Mouse (Mus musculus): ENCODE results near the gene Polr3b. TPM values are rescaled to one million over a fixed set of nuclear protein-coding genes. Genes with fewer than 3 reads are reported as not detected.

Gene Polr3b
- polyA plus RNA-seq, 1 experiment from 2014 or later = 16.9 TPM

DNA sequence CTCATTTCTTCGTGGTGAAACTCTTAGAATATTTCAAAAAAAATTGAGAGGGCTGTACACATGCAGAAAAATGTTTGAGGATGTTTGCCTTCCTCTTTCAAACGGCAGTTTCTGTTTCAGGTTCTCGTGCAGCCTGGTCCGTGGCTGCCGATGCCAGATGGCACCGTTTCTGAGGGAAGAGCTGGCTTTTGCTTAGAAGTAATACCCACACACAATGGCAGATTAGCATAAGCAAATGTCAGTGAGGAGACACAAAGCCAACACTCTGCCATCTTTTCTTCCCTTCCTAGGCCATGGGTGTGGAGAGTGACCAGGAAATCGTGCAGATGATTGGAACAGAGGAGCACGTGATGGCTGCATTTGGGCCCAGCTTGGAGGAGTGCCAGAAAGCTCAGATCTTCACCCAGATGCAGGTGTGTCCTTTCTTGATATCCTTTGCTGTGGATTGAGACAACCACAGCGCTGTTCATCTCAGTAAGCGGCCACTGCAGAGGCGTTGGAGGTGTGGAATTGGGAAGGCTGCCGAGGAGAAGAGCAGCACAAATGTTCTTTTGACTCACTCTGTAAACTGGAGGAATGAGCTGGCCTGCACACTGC, 24.5 kb downstream of the Polr3b start:
- H3K4me2 ChIP-seq (ENCODE audit: low read depth, low read length, severe bottlenecking) = no peak overlapping the region
- H3K4me3 ChIP-seq (ENCODE audit: low read depth, low read length) = no peak overlapping the region
- 93% methylated on average over 12 of the region's 12 CpGs for WGBS
- H3K9ac ChIP-seq (ENCODE audit: low read length) = no peak overlapping the region
- H3K9me3 ChIP-seq (ENCODE audit: control insufficient read depth, low read length) = no peaks in the 10 kb centered on the region
- H3K27me3 ChIP-seq (ENCODE audit: control insufficient read depth, insufficient read depth, low read length) = no peaks in the 10 kb centered on the region
- H3K27ac ChIP-seq (ENCODE audit: low read depth, low read length) = no peak overlapping the region
- DNase-seq (ENCODE audit: low spot score) (no peak), ATAC-seq (replicated peaks; ENCODE audit: low FRiP score) (no peak)
- H3K36me3 ChIP-seq (ENCODE audit: control insufficient read depth, insufficient read depth, low read length) = no peaks in the 10 kb centered on the region
- no peaks in the 10 kb centered on the region for H3K4me1 ChIP-seq (replicated peaks; ENCODE audit: control insufficient read depth, insufficient read depth, low read length)

GRCm38 (mm10) chr10:84647264-84647663, 25.2 kb downstream of the Polr3b start:
- WGBS = 92% methylated on average over 5 of the region's 5 CpGs
- DNase-seq (ENCODE audit: low spot score) = no peak

DNA sequence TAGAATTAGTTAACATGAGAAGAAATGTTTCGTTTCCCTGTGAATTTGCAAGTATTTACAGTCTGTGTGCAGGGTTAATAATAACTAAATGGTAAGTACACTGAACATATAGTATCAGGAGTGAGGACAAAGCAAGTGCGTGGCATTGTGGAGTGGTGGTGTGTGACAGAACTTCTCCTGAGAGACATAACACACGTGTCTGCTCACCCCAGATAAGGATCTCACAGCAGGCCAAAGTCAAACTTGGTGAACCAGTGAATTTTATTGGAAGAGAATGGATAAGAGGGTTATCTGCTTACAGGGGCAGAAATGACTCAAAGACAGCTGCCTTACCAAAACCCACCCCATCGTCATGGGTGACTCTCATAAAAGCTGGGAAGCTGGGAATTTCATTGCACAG, 26.8 kb downstream of the Polr3b start:
- Histone ChIP-seq H3K9ac (ENCODE audit: low read length) (no peak overlapping the region), H3K4me1 (replicated peaks; ENCODE audit: control insufficient read depth, insufficient read depth, low read length) (no peaks in the 10 kb centered on the region), H3K9me3 (ENCODE audit: control insufficient read depth, low read length) (no peaks in the 10 kb centered on the region), H3K4me2 (ENCODE audit: low read depth, low read length, severe bottlenecking) (no peak overlapping the region), H3K4me3 (ENCODE audit: low read depth, low read length) (no peak overlapping the region), H3K36me3 (ENCODE audit: control insufficient read depth, insufficient read depth, low read length) (no peaks in the 10 kb centered on the region), H3K27me3 (ENCODE audit: control insufficient read depth, insufficient read depth, low read length) (no peaks in the 10 kb centered on the region), H3K27ac (ENCODE audit: low read depth, low read length) (no peak overlapping the region)
- no peak for ATAC-seq (replicated peaks; ENCODE audit: low FRiP score)
- 90% methylated on average over 4 of the region's 4 CpGs for WGBS
- DNase-seq (ENCODE audit: low spot score) = no peak

More at GRCm38 (mm10) chr10:84647264-84647663, 25.2 kb downstream of the Polr3b start:
- no peak overlapping the region for H3K27ac ChIP-seq (ENCODE audit: low read depth, low read length)
- no peaks in the 10 kb centered on the region for H3K4me1 ChIP-seq (replicated peaks; ENCODE audit: control insufficient read depth, insufficient read depth, low read length)
- H3K9me3 ChIP-seq (ENCODE audit: control insufficient read depth, low read length) = no peaks in the 10 kb centered on the region
- no peak overlapping the region for H3K4me3 ChIP-seq (ENCODE audit: low read depth, low read length)
- no peak overlapping the region for H3K9ac ChIP-seq (ENCODE audit: low read length)
- ATAC-seq (replicated peaks; ENCODE audit: low FRiP score) = no peak
- H3K4me2 ChIP-seq (ENCODE audit: low read depth, low read length, severe bottlenecking) = no peak overlapping the region
- H3K36me3 ChIP-seq (ENCODE audit: control insufficient read depth, insufficient read depth, low read length) = no peaks in the 10 kb centered on the region
- no peaks in the 10 kb centered on the region for H3K27me3 ChIP-seq (ENCODE audit: control insufficient read depth, insufficient read depth, low read length)

DNA sequence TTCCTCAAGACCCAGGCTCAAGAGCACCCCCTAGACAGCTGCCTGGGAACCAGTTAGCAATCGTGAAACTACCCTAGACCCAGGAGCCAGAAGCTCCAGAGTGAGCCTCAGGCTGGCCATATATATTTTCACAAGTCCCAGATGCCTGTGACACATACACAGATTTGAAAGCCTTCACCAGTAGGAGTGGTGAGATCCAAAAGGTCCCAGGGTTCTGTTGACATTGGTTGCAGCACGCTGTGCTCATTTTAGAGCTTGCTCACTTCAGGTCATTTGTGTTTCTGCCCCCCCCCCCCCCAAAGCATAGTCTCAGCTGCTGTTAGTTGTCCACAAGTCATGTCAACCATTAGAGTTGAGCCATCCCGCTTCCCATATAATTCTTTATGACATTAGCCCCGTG, 31.9 kb downstream of the Polr3b start:
- Histone ChIP-seq H3K4me3 (ENCODE audit: low read depth, low read length) (no peak overlapping the region), H3K4me1 (replicated peaks; ENCODE audit: control insufficient read depth, insufficient read depth, low read length) (peaks cover 16% of the 10 kb centered on the region; the same call in 1 of the 2 replicates), H3K27ac (ENCODE audit: low read depth, low read length) (no peak overlapping the region), H3K27me3 (ENCODE audit: control insufficient read depth, insufficient read depth, low read length) (no peaks in the 10 kb centered on the region), H3K9ac (ENCODE audit: low read length) (no peak overlapping the region), H3K36me3 (ENCODE audit: control insufficient read depth, insufficient read depth, low read length) (no peaks in the 10 kb centered on the region), H3K9me3 (ENCODE audit: control insufficient read depth, low read length) (no peaks in the 10 kb centered on the region), H3K4me2 (ENCODE audit: low read depth, low read length, severe bottlenecking) (no peak overlapping the region)
- no peak for ATAC-seq (replicated peaks; ENCODE audit: low FRiP score)
- no peak for DNase-seq (ENCODE audit: low spot score)
- 79% methylated on average over 4 of the region's 4 CpGs for WGBS

GRCm38 (mm10) chr10:84654731-84655130, 32.6 kb downstream of the Polr3b start:
- H3K27ac ChIP-seq (ENCODE audit: low read depth, low read length) = no peak overlapping the region
- H3K4me2 ChIP-seq (ENCODE audit: low read depth, low read length, severe bottlenecking) = no peak overlapping the region
- 92% methylated on average over 4 of the region's 4 CpGs for whole genome bisulfite sequencing
- peaks cover 16% of the 10 kb centered on the region; the same call in 1 of the 2 replicates for H3K4me1 ChIP-seq (replicated peaks; ENCODE audit: control insufficient read depth, insufficient read depth, low read length)
- H3K36me3 ChIP-seq (ENCODE audit: control insufficient read depth, insufficient read depth, low read length) = no peaks in the 10 kb centered on the region
- no peaks in the 10 kb centered on the region for H3K9me3 ChIP-seq (ENCODE audit: control insufficient read depth, low read length)
- no peak overlapping the region for H3K9ac ChIP-seq (ENCODE audit: low read length)
- ATAC-seq (replicated peaks; ENCODE audit: low FRiP score) (no peak), DNase-seq (ENCODE audit: low spot score) (no peak)
- no peaks in the 10 kb centered on the region for H3K27me3 ChIP-seq (ENCODE audit: control insufficient read depth, insufficient read depth, low read length)
- no peak overlapping the region for H3K4me3 ChIP-seq (ENCODE audit: low read depth, low read length)

DNA sequence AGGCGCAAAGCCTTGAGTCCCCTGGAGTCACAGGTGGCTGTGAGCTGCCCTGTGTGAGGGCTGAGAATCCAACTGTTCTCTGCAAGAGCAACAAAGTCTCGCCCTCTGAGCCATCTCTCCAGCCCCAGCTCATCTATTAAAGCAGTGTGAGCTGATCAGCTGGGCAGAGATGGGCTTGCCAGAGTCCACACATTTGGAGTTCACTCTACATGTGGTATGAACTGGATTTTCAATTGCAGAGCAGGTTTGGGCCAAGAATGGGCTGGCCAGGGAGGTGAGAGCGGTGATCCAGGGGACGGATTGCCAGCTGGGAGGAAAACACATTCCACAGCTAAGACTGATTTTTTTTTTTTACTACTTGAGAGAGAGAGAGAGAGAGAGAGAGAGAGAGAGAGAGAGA, 34.5 kb downstream of the Polr3b start:
- no peak overlapping the region for H3K4me2 ChIP-seq (ENCODE audit: low read depth, low read length, severe bottlenecking)
- H3K4me3 ChIP-seq (ENCODE audit: low read depth, low read length) = no peak overlapping the region
- H3K36me3 ChIP-seq (ENCODE audit: control insufficient read depth, insufficient read depth, low read length) = no peaks in the 10 kb centered on the region
- no peak for ATAC-seq (replicated peaks; ENCODE audit: low FRiP score)
- no peak overlapping the region for H3K27ac ChIP-seq (ENCODE audit: low read depth, low read length)
- H3K27me3 ChIP-seq (ENCODE audit: control insufficient read depth, insufficient read depth, low read length) = no peaks in the 10 kb centered on the region
- peaks cover 16% of the 10 kb centered on the region; the same call in 1 of the 2 replicates for H3K4me1 ChIP-seq (replicated peaks; ENCODE audit: control insufficient read depth, insufficient read depth, low read length)
- peak; percentile 51 for DNase-seq (ENCODE audit: low spot score)
- H3K9me3 ChIP-seq (ENCODE audit: control insufficient read depth, low read length) = no peaks in the 10 kb centered on the region
- no peak overlapping the region for H3K9ac ChIP-seq (ENCODE audit: low read length)
- WGBS = 84% methylated on average over 4 of the region's 4 CpGs

GRCm38 (mm10) chr10:84657437-84658087, 35.5 kb downstream of the Polr3b start:
- Histone ChIP-seq H3K9ac (ENCODE audit: low read length) (no peak overlapping the region), H3K27me3 (ENCODE audit: control insufficient read depth, insufficient read depth, low read length) (no peaks in the 10 kb centered on the region), H3K27ac (ENCODE audit: low read depth, low read length) (0 out of 2 replicates have a peak overlapping the region, but pooled peaks have one; percentile 59), H3K4me1 (replicated peaks; ENCODE audit: control insufficient read depth, insufficient read depth, low read length) (peaks cover 16% of the 10 kb centered on the region; the same call in 1 of the 2 replicates), H3K4me2 (ENCODE audit: low read depth, low read length, severe bottlenecking) (no peak overlapping the region), H3K36me3 (ENCODE audit: control insufficient read depth, insufficient read depth, low read length) (no peaks in the 10 kb centered on the region), H3K4me3 (ENCODE audit: low read depth, low read length) (no peak overlapping the region), H3K9me3 (ENCODE audit: control insufficient read depth, low read length) (no peaks in the 10 kb centered on the region)
- ATAC-seq (replicated peaks; ENCODE audit: low FRiP score) = no peak
- DNase-seq (ENCODE audit: low spot score) = peak; percentile 33
- 15% methylated on average over 6 of the region's 6 CpGs for WGBS

- Histone ChIP-seq H3K9me3 (ENCODE audit: control insufficient read depth, low read length) (no peaks in the 10 kb centered on the region), H3K9ac (ENCODE audit: low read length) (peak overlapping the region; percentile 17; the same call in 1 of the 2 replicates), H3K27ac (ENCODE audit: low read depth, low read length) (peak overlapping the region; percentile 59), H3K27me3 (ENCODE audit: control insufficient read depth, insufficient read depth, low read length) (no peaks in the 10 kb centered on the region), H3K4me3 (ENCODE audit: low read depth, low read length) (no peak overlapping the region), H3K36me3 (ENCODE audit: control insufficient read depth, insufficient read depth, low read length) (no peaks in the 10 kb centered on the region), H3K4me2 (ENCODE audit: low read depth, low read length, severe bottlenecking) (peak overlapping the region; percentile 18; the same call in 1 of the 2 replicates), H3K4me1 (replicated peaks; ENCODE audit: control insufficient read depth, insufficient read depth, low read length) (peaks cover 16% of the 10 kb centered on the region; the same call in 1 of the 2 replicates)
- whole genome bisulfite sequencing = 12% methylated on average over 18 of the region's 18 CpGs
- DNase-seq (ENCODE audit: low spot score) (peak; percentile 68), ATAC-seq (replicated peaks; ENCODE audit: low FRiP score) (peak; percentile 71; the same call in 1 of the 2 replicates)
Observed at GRCm38 (mm10) chr10:84658088-84658848, 36.2 kb downstream of the Polr3b start.
